Mouse (Mus musculus): ENCODE data around the gene Mgat4a.

The Mgat4a gene

DNA sequence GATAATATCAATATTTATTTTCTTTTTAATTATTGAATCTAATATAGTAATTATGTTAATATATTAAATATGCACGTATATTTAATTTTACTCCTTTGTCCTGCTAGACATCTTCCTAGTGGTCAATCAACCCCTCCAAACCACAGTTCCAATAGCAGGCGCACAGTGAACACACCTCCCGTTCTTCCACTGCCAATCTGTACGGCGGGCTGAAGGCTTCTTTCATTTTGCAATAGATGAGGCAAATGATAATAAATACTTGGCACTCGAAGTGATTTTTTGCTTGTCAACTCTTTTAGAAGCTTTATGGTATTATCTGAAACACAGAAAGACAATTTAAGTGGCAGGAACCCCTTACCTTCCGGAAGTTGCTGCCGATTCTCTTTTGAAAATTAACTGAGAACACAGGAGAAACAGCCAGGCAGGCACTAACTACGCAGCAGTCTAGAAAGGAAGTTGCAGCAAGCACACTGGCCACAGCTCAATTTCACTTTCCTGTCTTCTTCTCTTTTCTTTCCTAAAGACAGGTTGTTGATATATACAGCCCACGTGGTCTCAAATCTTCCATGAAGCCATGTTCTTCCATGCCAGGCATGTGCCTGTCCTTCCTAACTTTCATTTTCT, 45.0 kb downstream of the Mgat4a start:
- peak; percentile 25 for DNase-seq (ENCODE audit: low spot score)

GRCm38 (mm10) chr1:37495104-37495503, 45.7 kb downstream of the Mgat4a start:
- no peak for DNase-seq (ENCODE audit: low spot score)

GRCm38 (mm10) chr1:37491672-37492071, 49.1 kb downstream of the Mgat4a start:
- no peak for DNase-seq (ENCODE audit: low spot score)

- no peak for DNase-seq (ENCODE audit: low spot score)
Measured at GRCm38 (mm10) chr1:37490691-37491212, 50.1 kb downstream of the Mgat4a start.

- DNase-seq (ENCODE audit: low spot score) = no peak
Measured at GRCm38 (mm10) chr1:37488531-37488930, 52.3 kb downstream of the Mgat4a start.

GRCm38 (mm10) chr1:37486994-37487393, 53.8 kb downstream of the Mgat4a start:
- no peak for DNase-seq (ENCODE audit: low spot score)

GRCm38 (mm10) chr1:37486439-37486838, 54.4 kb downstream of the Mgat4a start:
- DNase-seq (ENCODE audit: low spot score) = no peak

- DNase-seq (ENCODE audit: low spot score) = no peak
Measured at GRCm38 (mm10) chr1:37484612-37485011, 56.2 kb downstream of the Mgat4a start.

DNA sequence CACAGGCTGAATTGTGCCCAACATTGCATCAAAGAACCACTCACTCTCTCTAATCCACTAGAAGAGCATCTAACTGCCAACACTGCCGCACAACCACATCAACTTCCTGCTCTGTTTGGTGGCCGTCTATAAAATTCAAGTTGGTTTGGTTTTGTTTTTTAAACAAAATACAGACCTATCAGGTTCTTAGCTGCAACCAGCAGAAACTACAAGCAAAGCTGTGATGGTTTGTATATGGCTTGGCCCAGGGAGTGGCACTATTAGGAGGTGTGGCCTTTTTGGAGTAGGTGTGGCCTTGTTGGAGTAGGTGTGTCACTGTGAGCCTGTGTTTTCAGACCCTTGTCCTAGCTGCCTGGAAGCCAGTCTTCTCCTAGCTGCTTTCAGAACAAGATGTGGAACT, 59.5 kb downstream of the Mgat4a start:
- DNase-seq (ENCODE audit: low spot score) = no peak

DNA sequence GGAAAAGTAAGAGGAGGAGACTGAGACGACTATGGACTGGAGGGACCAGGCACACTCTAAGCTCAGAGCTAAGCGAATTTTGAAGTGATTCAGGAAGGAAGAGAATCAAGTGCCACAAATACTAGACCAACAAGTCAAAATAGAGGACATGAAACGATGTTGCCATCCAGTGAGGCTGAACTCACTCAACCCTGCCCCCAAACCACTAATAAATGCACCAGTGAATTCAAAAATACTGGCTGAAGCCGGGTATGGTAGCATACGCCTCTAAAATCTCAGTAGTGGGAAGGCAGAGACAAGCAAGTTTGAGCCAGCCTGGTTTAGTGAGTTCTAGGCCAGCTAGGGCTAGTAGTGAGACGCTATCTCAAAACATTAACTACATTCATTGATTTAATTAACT, 60.1 kb downstream of the Mgat4a start:
- DNase-seq (ENCODE audit: low spot score) = no peak

- DNase-seq (ENCODE audit: low spot score) = no peak
Measured at GRCm38 (mm10) chr1:37479759-37480158, 61.1 kb downstream of the Mgat4a start.

- DNase-seq (ENCODE audit: low spot score) = no peak
Measured at GRCm38 (mm10) chr1:37479074-37479473, 61.7 kb downstream of the Mgat4a start.

GRCm38 (mm10) chr1:37478416-37478815, 62.4 kb downstream of the Mgat4a start:
- no peak for DNase-seq (ENCODE audit: low spot score)

DNA sequence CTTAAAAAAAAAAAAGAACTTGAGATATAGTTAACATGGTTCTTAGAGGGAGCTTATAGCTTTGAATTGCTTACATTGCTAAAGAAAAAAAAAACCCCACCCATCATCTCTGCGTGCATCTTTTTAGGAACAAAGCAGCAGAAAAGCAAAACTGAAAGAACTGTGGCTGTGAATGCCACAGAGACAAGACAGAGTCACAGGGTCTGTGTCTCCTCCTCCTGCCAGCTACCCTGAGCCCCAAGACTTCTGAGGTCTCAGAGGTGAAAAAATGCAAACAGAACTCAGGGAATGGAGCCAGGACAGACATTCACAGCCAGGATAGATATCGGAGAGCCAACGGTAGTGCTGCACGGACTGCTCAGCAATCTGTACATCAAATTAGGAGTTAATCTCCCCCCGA, 62.9 kb downstream of the Mgat4a start:
- DNase-seq (ENCODE audit: low spot score) = no peak

DNA sequence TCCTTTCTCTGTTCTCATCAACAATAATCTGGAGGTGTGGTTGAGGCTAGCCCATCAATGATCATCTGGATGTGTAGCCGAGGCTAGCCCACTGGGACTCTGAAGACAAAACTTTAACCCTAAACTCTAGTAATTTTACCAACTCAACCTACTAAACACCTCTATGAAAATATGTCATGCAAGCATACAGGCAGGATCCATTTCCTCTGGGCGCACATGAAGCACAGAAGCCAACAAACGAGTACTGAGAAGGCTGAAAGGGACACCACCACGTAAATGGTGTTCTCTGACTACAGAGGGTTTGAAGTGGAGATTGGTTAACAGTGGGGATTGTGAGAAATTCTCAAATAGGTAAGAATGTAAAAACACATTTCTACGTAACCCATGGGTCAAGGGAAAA, 63.6 kb downstream of the Mgat4a start:
- DNase-seq (ENCODE audit: low spot score) = no peak

GRCm38 (mm10) chr1:37475312-37475711, 65.5 kb downstream of the Mgat4a start:
- no peak for DNase-seq (ENCODE audit: low spot score)

GRCm38 (mm10) chr1:37474634-37475190, 66.1 kb downstream of the Mgat4a start:
- DNase-seq (ENCODE audit: low spot score) = no peak

DNA sequence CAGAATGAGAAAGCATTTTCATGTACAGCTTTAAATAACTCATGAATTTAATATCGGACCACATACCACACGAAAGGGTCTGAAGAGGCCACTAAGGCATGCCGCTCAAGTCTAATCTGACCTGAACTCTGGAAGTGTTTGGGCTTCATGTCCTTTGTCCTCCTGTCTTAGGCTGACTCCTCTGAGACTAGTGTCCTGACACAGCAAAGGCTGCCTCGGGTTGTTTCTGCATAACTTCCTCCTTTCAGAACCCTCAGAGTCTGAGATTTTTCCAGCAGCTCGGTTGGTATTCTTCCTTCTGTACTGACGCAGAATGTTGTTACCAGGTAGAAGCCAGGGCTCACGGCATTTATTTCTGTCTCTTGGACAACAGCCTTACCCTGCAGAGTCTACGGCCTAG, 66.8 kb downstream of the Mgat4a start:
- no peak for DNase-seq (ENCODE audit: low spot score)

GRCm38 (mm10) chr1:37473251-37473650, 67.6 kb downstream of the Mgat4a start:
- DNase-seq (ENCODE audit: low spot score) = no peak

DNA sequence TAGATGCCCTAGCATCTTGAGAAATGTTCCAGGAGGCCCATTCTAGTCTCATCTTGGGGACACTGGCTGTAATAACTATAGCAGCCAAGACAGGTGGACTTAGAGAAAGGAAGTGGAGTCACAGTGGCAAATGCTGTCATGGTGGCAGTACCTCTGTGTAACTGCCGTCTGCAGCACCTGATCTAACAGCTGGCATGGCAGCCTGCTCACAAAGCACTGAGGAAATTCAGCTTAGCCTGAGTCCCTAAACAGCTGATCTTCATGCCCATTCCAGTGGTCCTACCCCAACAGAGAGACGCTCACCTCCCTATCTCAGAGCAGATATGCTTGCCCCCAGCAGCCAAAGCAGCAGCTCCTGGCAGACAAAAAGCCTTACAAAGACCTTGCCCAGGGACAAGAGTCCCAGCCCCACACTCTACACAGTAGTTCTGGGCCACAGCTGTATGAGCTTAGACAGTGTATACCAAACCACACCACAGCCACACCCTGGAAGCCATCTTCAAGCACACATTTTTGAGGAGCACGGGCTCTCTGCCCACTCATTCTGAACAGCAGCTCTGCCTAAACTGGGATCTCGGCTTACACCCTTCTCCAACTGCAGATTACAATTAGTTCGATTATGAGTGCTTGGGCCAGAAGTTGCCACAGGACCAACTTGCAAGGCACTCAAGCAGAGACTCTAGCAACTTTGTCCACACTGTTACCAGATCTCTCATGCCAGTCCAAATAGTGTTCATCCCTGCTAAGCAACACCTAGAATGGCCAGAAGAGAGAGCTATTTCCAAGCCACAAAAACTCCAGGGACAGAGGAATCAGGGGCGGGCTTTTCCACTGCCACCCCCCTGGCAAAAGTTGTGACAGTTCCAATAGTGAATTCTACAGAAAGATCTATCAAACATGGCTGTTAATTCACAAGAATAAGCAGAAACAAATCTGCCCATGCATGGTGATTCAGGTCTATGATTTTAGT, 69.4 kb downstream of the Mgat4a start:
- no peak for DNase-seq (ENCODE audit: low spot score)

GRCm38 (mm10) chr1:37469007-37469406, 71.8 kb downstream of the Mgat4a start:
- no peak for DNase-seq (ENCODE audit: low spot score)

DNA sequence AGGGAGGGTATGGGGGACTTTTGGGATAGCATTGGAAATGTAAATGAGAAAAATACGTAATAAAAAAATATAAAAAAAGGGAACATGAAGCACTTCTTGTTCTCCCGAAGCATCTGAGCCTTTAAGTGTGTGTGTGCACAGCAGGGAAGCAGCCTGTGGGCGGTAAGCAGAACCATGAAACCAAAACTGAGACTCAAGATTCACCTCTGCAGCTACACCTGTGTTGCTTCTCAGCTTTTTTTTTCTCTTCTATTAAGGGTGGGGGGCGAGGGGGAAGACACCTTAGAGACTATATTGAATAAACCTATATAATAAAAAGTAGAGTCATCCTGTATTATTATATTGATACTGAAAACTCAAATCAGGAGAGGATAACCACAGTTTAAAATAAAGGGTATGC, 73.0 kb downstream of the Mgat4a start:
- DNase-seq (ENCODE audit: low spot score) = no peak

Data from MN1 (cell line).